Mouse (Mus musculus): ENCODE data around the gene Stim1. TPM values are rescaled to one million over a fixed set of nuclear protein-coding genes. Genes with fewer than 3 reads are reported as not detected.

The Stim1 gene
- total and polyA plus RNA-seq, 3 experiments: 10.2 to 26.6 (median 23.9) TPM

- dilution Hi-C loops (cut with MboI; ENCODE audit: extremely low pct_ligation_motif_present, extremely low pct_unique_long_range_greater_than_20kb, low sequenced_read_pairs) (no loop called here), in situ Hi-C loops (cut with MboI; ENCODE audit: low pct_ligation_motif_present, low pct_unique_long_range_greater_than_20kb, low sequenced_read_pairs) (no loop called here)
Observed at GRCm38 (mm10) chr7:102302471-102302870, 34.9 kb downstream of the Stim1 start.

GRCm38 (mm10) chr7:102305596-102305995, 38.0 kb downstream of the Stim1 start:
- peaks cover 0 to 5% of the 10 kb centered on the region in 2 experiments; a peak in 2 of 4 replicates for H3K4me1 ChIP-seq (ENCODE audit: control insufficient read depth in 1 of 2, insufficient read depth in 2 of 2)
- dilution Hi-C loops (cut with MboI; ENCODE audit: extremely low pct_ligation_motif_present, extremely low pct_unique_long_range_greater_than_20kb, low sequenced_read_pairs): no loop called here
- H3K36me3 ChIP-seq (replicated peaks in 1 of 2; ENCODE audit: control insufficient read depth in 1 of 2, insufficient read depth in 1 of 2, low read length in 1 of 2): no peaks in the 10 kb centered on the region
- H3K27me3 ChIP-seq (replicated peaks): no peaks in the 10 kb centered on the region
- H3K4me3 ChIP-seq (replicated peaks in 1 of 3; ENCODE audit: low read depth in 2 of 3, low read length in 2 of 3, poor library complexity in 1 of 3): no peak overlapping the region
- TF ChIP-seq POLR2A (IDR thresholded peaks at IDR 0.05; ENCODE audit: low read depth, low read length): no peak
- no peak for TF ChIP-seq MYC (IDR thresholded peaks at IDR 0.05; ENCODE audit: low read depth, low read length)
- TF ChIP-seq NRF1 (IDR thresholded peaks at IDR 0.05; ENCODE audit: low read depth, low read length): no peak
- TF ChIP-seq PAX5 (IDR thresholded peaks at IDR 0.05; ENCODE audit: low read length): no peak
- TF ChIP-seq ETS1 (conservative IDR thresholded peaks at IDR 0.05; ENCODE audit: low read depth, low read length): no peak
- TF ChIP-seq ZKSCAN1 (IDR thresholded peaks at IDR 0.05; ENCODE audit: borderline replicate concordance, low read depth, low read length): no peak
- no peak for TF ChIP-seq USF2 (conservative IDR thresholded peaks at IDR 0.05; ENCODE audit: low read depth, low read length)
- TF ChIP-seq MAZ (IDR thresholded peaks at IDR 0.05; ENCODE audit: low read depth, low read length): no peak
- no peak for TF ChIP-seq ELF1 (IDR thresholded peaks at IDR 0.05; ENCODE audit: low read depth, low read length)
- TF ChIP-seq RCOR1 (conservative IDR thresholded peaks at IDR 0.05; ENCODE audit: low read depth, low read length): no peak
- no peak for TF ChIP-seq CHD1 (IDR thresholded peaks at IDR 0.05; ENCODE audit: low read depth, low read length)
- no peak for TF ChIP-seq TBP (conservative IDR thresholded peaks at IDR 0.05; ENCODE audit: low read depth, low read length)
- no peak for TF ChIP-seq RAD21 (IDR thresholded peaks at IDR 0.05; ENCODE audit: low read depth, low read length)
- TF ChIP-seq NELFE (IDR thresholded peaks at IDR 0.05; ENCODE audit: low read depth, low read length): no peak
- no peak for TF ChIP-seq JUN (IDR thresholded peaks at IDR 0.05; ENCODE audit: insufficient read depth, low read depth, low read length)
- no peak for TF ChIP-seq UBTF (IDR thresholded peaks at IDR 0.05; ENCODE audit: low read depth, low read length)
- no peak for TF ChIP-seq SIN3A (IDR thresholded peaks at IDR 0.05; ENCODE audit: low read length)
- no peak for TF ChIP-seq MXI1 (IDR thresholded peaks at IDR 0.05; ENCODE audit: low read depth, low read length)
- H3K79me2 ChIP-seq (replicated peaks; ENCODE audit: control insufficient read depth, extremely low read depth, insufficient read depth, poor library complexity, severe bottlenecking): no peaks in the 10 kb centered on the region
- no peak overlapping the region for H3K27ac ChIP-seq (ENCODE audit: insufficient read depth, low read depth)
- no peak overlapping the region for H3K4me2 ChIP-seq (ENCODE audit: insufficient read depth, low read depth, poor library complexity, severe bottlenecking)
- no peak overlapping the region for H3K9ac ChIP-seq (ENCODE audit: insufficient read depth, low read depth)
- DNase-seq (ENCODE audit: extremely low read depth): no peak
- in situ Hi-C loops (cut with MboI; ENCODE audit: low pct_ligation_motif_present, low pct_unique_long_range_greater_than_20kb, low sequenced_read_pairs): no loop called here
- no peaks in the 10 kb centered on the region for H3K9me3 ChIP-seq (replicated peaks; ENCODE audit: low read length)

More at GRCm38 (mm10) chr7:102302471-102302870, 34.9 kb downstream of the Stim1 start:
- Histone ChIP-seq H3K36me3 (replicated peaks in 1 of 2; ENCODE audit: control insufficient read depth in 1 of 2, insufficient read depth in 1 of 2, low read length in 1 of 2) (no peaks in the 10 kb centered on the region), H3K27me3 (replicated peaks) (no peaks in the 10 kb centered on the region), H3K9ac (ENCODE audit: insufficient read depth, low read depth) (no peak overlapping the region), H3K4me3 (replicated peaks in 1 of 3; ENCODE audit: low read depth in 2 of 3, low read length in 2 of 3, poor library complexity in 1 of 3) (no peak overlapping the region), H3K9me3 (replicated peaks; ENCODE audit: low read length) (no peaks in the 10 kb centered on the region), H3K79me2 (replicated peaks; ENCODE audit: control insufficient read depth, extremely low read depth, insufficient read depth, poor library complexity, severe bottlenecking) (no peaks in the 10 kb centered on the region), H3K27ac (ENCODE audit: insufficient read depth, low read depth) (no peak overlapping the region), H3K4me2 (ENCODE audit: insufficient read depth, low read depth, poor library complexity, severe bottlenecking) (no peak overlapping the region), H3K4me1 (ENCODE audit: control insufficient read depth in 1 of 2, insufficient read depth in 2 of 2) (no peaks in the 10 kb centered on the region)
- DNase-seq (ENCODE audit: extremely low read depth): no peak
- no peak for TF ChIP-seq CHD2 (IDR thresholded peaks at IDR 0.05; ENCODE audit: low read length)
- TF ChIP-seq MAZ (IDR thresholded peaks at IDR 0.05; ENCODE audit: low read depth, low read length): no peak

Data from CH12.LX (cell line).